Mouse (Mus musculus) layer of hippocampus, postnatal 14 days (tissue): ENCODE measurements around the gene Dera. TPM values are rescaled to one million over a fixed set of nuclear protein-coding genes. Genes with fewer than 3 reads are reported as not detected.

Source experiments
- DNase-seq, 2 experiments: peaks; one replicate each; pipeline ENCODE4 v3.0.0; 2021 to 2022; ENCODE audit warnings: low spot score in 2 of 2, mixed read lengths in 1 of 2
- total RNA-seq, 2 experiments: library from RNA; stranded (reverse); gene quantifications; 2 replicates each; pipeline ENCODE4 v1.2.3; 2021

Gene Dera
- total RNA-seq, 2 experiments from 2014 or later: 10.7 TPM

GRCm38 (mm10) chr6:137754857-137755232, 499 bp downstream of the Dera start:
- no peak for DNase-seq

GRCm38 (mm10) chr6:137756310-137756709, 2.0 kb downstream of the Dera start:
- peak in 1 of 2 experiments; percentile 51 for DNase-seq

- DNase-seq: no peak
Observed at GRCm38 (mm10) chr6:137757891-137758290, 3.5 kb downstream of the Dera start.

GRCm38 (mm10) chr6:137759681-137760080, 5.3 kb downstream of the Dera start:
- no peak for DNase-seq

- DNase-seq: peak; percentile 28 to 33
Observed at GRCm38 (mm10) chr6:137760966-137761365, 6.6 kb downstream of the Dera start.

- no peak for DNase-seq
Observed at GRCm38 (mm10) chr6:137764572-137765210, 10.3 kb downstream of the Dera start.

GRCm38 (mm10) chr6:137766177-137766576, 11.8 kb downstream of the Dera start:
- DNase-seq: no peak

- DNase-seq: no peak
Observed at GRCm38 (mm10) chr6:137771621-137772250, 17.4 kb downstream of the Dera start.

- no peak for DNase-seq
Observed at GRCm38 (mm10) chr6:137772918-137773636, 18.7 kb downstream of the Dera start.

GRCm38 (mm10) chr6:137773637-137774028, 19.3 kb downstream of the Dera start:
- no peak for DNase-seq

- DNase-seq: no peak
Observed at GRCm38 (mm10) chr6:137774166-137774565, 19.8 kb downstream of the Dera start.

- no peak for DNase-seq
Observed at GRCm38 (mm10) chr6:137775159-137775558, 20.8 kb downstream of the Dera start.

GRCm38 (mm10) chr6:137776981-137777380, 22.6 kb downstream of the Dera start:
- no peak for DNase-seq

GRCm38 (mm10) chr6:137783899-137784637, 29.7 kb downstream of the Dera start:
- no peak for DNase-seq

- no peak for DNase-seq
Observed at GRCm38 (mm10) chr6:137788976-137789590, 34.7 kb downstream of the Dera start.

- DNase-seq: no peak
Observed at GRCm38 (mm10) chr6:137789658-137790057, 35.3 kb downstream of the Dera start.

GRCm38 (mm10) chr6:137795494-137795893, 41.1 kb downstream of the Dera start:
- DNase-seq: no peak

GRCm38 (mm10) chr6:137796596-137797567, 42.5 kb downstream of the Dera start:
- DNase-seq: peak; percentile 27 to 63

GRCm38 (mm10) chr6:137799253-137799652, 44.9 kb downstream of the Dera start:
- DNase-seq: no peak

- DNase-seq: no peak
Observed at GRCm38 (mm10) chr6:137803456-137804005, 49.2 kb downstream of the Dera start.
